26 mouse cellular contexts compared by ENCODE assay signal in genomic region chr15:7256577-7256976, GRCm38 (mm10).
DNase-seq lines count a peak whose midpoint lies in the region; ATAC-seq and TF ChIP-seq lines count a peak whose summit lies in the region.
"Had no signal": no experiment of that assay in that cellular context is flagged by ENCODE, and none has a peak within 500 bp of the region (broad histone marks: within the 10 kb centered on the region; RNA-seq: fewer than 3 reads in every experiment).

No protein-coding gene starts in this region.

- no peaks in the 10 kb centered on the region for H3K4me1 ChIP-seq in midbrain, embryonic 11.5 days (ENCODE audit: control insufficient read depth, insufficient read depth, low read length)
- no peaks in the 10 kb centered on the region for H3K4me1 ChIP-seq in midbrain, embryonic 10.5 days
- H3K4me1 ChIP-seq: embryonic facial prominence, embryonic 10.5 days; embryonic facial prominence, embryonic 13.5 days; forebrain, embryonic 12.5 days; forebrain, embryonic 15.5 days; hindbrain, embryonic 13.5 days had no signal

- H3K36me3 ChIP-seq in midbrain, embryonic 11.5 days (ENCODE audit: control insufficient read depth, insufficient read depth, low read length): no peaks in the 10 kb centered on the region
- no peaks in the 10 kb centered on the region for H3K36me3 ChIP-seq in midbrain, embryonic 10.5 days
- H3K36me3 ChIP-seq in C2C12 (ENCODE audit: control insufficient read depth, insufficient read depth): no peaks in the 10 kb centered on the region
- H3K36me3 ChIP-seq: embryonic facial prominence, embryonic 10.5 days; embryonic facial prominence, embryonic 13.5 days; forebrain, embryonic 12.5 days; forebrain, embryonic 15.5 days; G1E; hindbrain, embryonic 13.5 days had no signal

- no peak overlapping the region for H3K9ac ChIP-seq in midbrain, embryonic 11.5 days (ENCODE audit: low read length)
- H3K9ac ChIP-seq: embryonic facial prominence, embryonic 13.5 days; forebrain, embryonic 12.5 days; forebrain, embryonic 15.5 days; hindbrain, embryonic 13.5 days had no signal

- TF ChIP-seq CTCF in C2C12 (IDR thresholded peaks at IDR 0.05; ENCODE audit: control insufficient read depth, insufficient read depth, insufficient read length): no peak

- ATAC-seq in midbrain, embryonic 11.5 days (ENCODE audit: low FRiP score): no peak
- ATAC-seq: forebrain, embryonic 15.5 days; hindbrain, embryonic 16.5 days; intestine, embryonic 16.5 days; Patski had no signal

- no peaks in the 10 kb centered on the region for H3K79me3 ChIP-seq in C2C12 (ENCODE audit: low read depth)

- no peaks in the 10 kb centered on the region for H3K79me2 ChIP-seq in C2C12 (ENCODE audit: control insufficient read depth, insufficient read depth)

- H3K9me3 ChIP-seq in midbrain, embryonic 11.5 days (ENCODE audit: control insufficient read depth, low read length): no peaks in the 10 kb centered on the region
- no peaks in the 10 kb centered on the region for H3K9me3 ChIP-seq in midbrain, embryonic 10.5 days (replicated peaks)
- H3K9me3 ChIP-seq: embryonic facial prominence, embryonic 10.5 days; embryonic facial prominence, embryonic 13.5 days; forebrain, embryonic 12.5 days; forebrain, embryonic 15.5 days; G1E; hindbrain, embryonic 13.5 days had no signal

- no peak overlapping the region for H3K27ac ChIP-seq in midbrain, embryonic 11.5 days (ENCODE audit: low read depth, low read length)
- no peak overlapping the region for H3K27ac ChIP-seq in midbrain, embryonic 10.5 days (replicated peaks)
- H3K27ac ChIP-seq: embryonic facial prominence, embryonic 10.5 days; embryonic facial prominence, embryonic 13.5 days; forebrain, embryonic 12.5 days; forebrain, embryonic 15.5 days; heart, adult 2 months; hindbrain, embryonic 13.5 days had no signal

- 86% methylated on average over 3 of the region's 3 CpGs for WGBS in midbrain, embryonic 11.5 days
- 94% methylated on average over 3 of the region's 3 CpGs for WGBS in midbrain, embryonic 10.5 days

- H3K4me3 ChIP-seq in midbrain, embryonic 11.5 days (ENCODE audit: low read depth, low read length): no peak overlapping the region
- H3K4me3 ChIP-seq in midbrain, embryonic 10.5 days: no peak overlapping the region
- H3K4me3 ChIP-seq in C2C12 (ENCODE audit: insufficient read depth, poor library complexity, severe bottlenecking): no peak overlapping the region
- H3K4me3 ChIP-seq: embryonic facial prominence, embryonic 10.5 days; embryonic facial prominence, embryonic 13.5 days; erythroblast, embryonic 14.5 days; forebrain, embryonic 12.5 days; forebrain, embryonic 15.5 days; heart, adult 2 months; hindbrain, embryonic 13.5 days had no signal

- H3K4me2 ChIP-seq in midbrain, embryonic 11.5 days: no peak overlapping the region
- H3K4me2 ChIP-seq: embryonic facial prominence, embryonic 13.5 days; forebrain, embryonic 12.5 days; forebrain, embryonic 15.5 days; heart, embryonic 11.5 days; hindbrain, embryonic 13.5 days had no signal

- peak; percentile 33 for DNase-seq in midbrain, embryonic 11.5 days (ENCODE audit: low spot score, missing footprints)
- no peak for DNase-seq in midbrain, embryonic 10.5 days (ENCODE audit: low spot score)
- peak; percentile 54 for DNase-seq in 3T3-L1 (ENCODE audit: low read depth, low spot score)
- no peak for DNase-seq in adrenal gland, adult (ENCODE audit: inconsistent age in 2 of 2, low spot score in 1 of 2)
- no peak for DNase-seq in layer of hippocampus, adult 9-11 months
- DNase-seq: adrenal gland, adult 8-10 months; adrenal gland, postnatal 25 days; cerebellum, adult 11-12 months; cerebellum, adult 8-10 months; cerebellum, postnatal 10 days; cerebellum, postnatal 36 days; embryo, embryonic 11 days; gastrocnemius, postnatal 25 days; heart, adult 2 months had no signal

- H3ac ChIP-seq in C2C12 (ENCODE audit: control insufficient read depth, insufficient read length, low read depth): no peak overlapping the region

- H3K27me3 ChIP-seq in midbrain, embryonic 11.5 days (ENCODE audit: control insufficient read depth, insufficient read depth, low read length): no peaks in the 10 kb centered on the region
- no peaks in the 10 kb centered on the region for H3K27me3 ChIP-seq in midbrain, embryonic 10.5 days (ENCODE audit: low read depth, poor library complexity, severe bottlenecking)
- H3K27me3 ChIP-seq in C2C12 (ENCODE audit: control insufficient read depth, insufficient read depth, insufficient read length): no peaks in the 10 kb centered on the region
- H3K27me3 ChIP-seq: embryonic facial prominence, embryonic 13.5 days; forebrain, embryonic 12.5 days; forebrain, embryonic 15.5 days; hindbrain, embryonic 13.5 days had no signal

TF ChIP-seq in C2C12, 6 proteins besides CTCF, POLR2A, EP300 and RAD21:
- TF ChIP-seq MYOG (IDR thresholded peaks at IDR 0.05; ENCODE audit: control insufficient read depth, extremely low read depth, insufficient read length) (no peak), CEBPB (IDR thresholded peaks at IDR 0.05; ENCODE audit: low read depth) (no peak), FOSL1 (IDR thresholded peaks at IDR 0.05; ENCODE audit: insufficient read depth, low read length, poor library complexity, severe bottlenecking) (peak; percentile 52), USF1 (IDR thresholded peaks at IDR 0.05; ENCODE audit: low read depth) (no peak), MAX (IDR thresholded peaks at IDR 0.05) (no peak), MYOD1 (IDR thresholded peaks at IDR 0.05; ENCODE audit: control insufficient read depth, insufficient read length, low read depth) (peak; percentile 2)

Comparison
In these comparisons a context has a peak if more than half of its experiments do, and no peak if none do; other contexts are left out.
1. DNase-seq: peak in midbrain, embryonic 11.5 days (single experiment) and 3T3-L1 (single experiment); none in midbrain, embryonic 10.5 days (single experiment), adrenal gland, adult (0 of 2) and layer of hippocampus, adult 9-11 months (single experiment).